Mouse (Mus musculus) neural tube, embryonic 15.5 days (tissue): ENCODE data around the gene Fam71e1. TPM values are rescaled to one million over a fixed set of nuclear protein-coding genes. Genes with fewer than 3 reads are reported as not detected.
A peak's percentile ranks its signal among the peaks of the same experiment; 100 is the strongest.

Experiments used
- ATAC-seq: fragments of 200-750 bp; cut with Nextera tagmentation; 2 replicates; pipeline ENCODE4 v1.8.0; 2017; ENCODE audit warnings: mild to moderate bottlenecking, moderate TSS enrichment, moderate library complexity; ENCODE audit not compliant: low FRiP score
- H3K27ac ChIP-seq: fragments of 300-500 bp; sonication (generic); replicated peaks from 2 replicates; pipeline ENCODE4 v1.5.1; 2015; ENCODE audit warnings: mild to moderate bottlenecking, inconsistent platforms
- H3K27me3 ChIP-seq: fragments of 300-500 bp; sonication (generic); replicated peaks from 2 replicates; pipeline ENCODE4 v1.6.1; 2015; ENCODE audit warnings: inconsistent platforms
- H3K36me3 ChIP-seq: fragments of 300-500 bp; sonication (generic); 2 replicates; pipeline ENCODE4 v1.6.1; 2015; ENCODE audit warnings: inconsistent platforms
- H3K4me1 ChIP-seq: fragments of 300-500 bp; sonication (generic); 2 replicates; pipeline ENCODE4 v1.6.1; 2015; ENCODE audit warnings: inconsistent platforms
- H3K4me2 ChIP-seq: fragments of 300-500 bp; sonication (generic); 2 replicates; pipeline ENCODE4 v1.6.1; 2015; ENCODE audit warnings: inconsistent platforms, mild to moderate bottlenecking, moderate library complexity
- H3K4me3 ChIP-seq: fragments of 300-500 bp; sonication (generic); replicated peaks from 2 replicates; pipeline ENCODE4 v1.5.1; 2015; ENCODE audit warnings: mild to moderate bottlenecking, inconsistent platforms
- H3K9ac ChIP-seq: fragments of 300-500 bp; sonication (generic); replicated peaks from 2 replicates; pipeline ENCODE4 v1.6.1; 2015; ENCODE audit warnings: mild to moderate bottlenecking, inconsistent platforms
- H3K9me3 ChIP-seq: fragments of 300-500 bp; sonication (generic); replicated peaks from 2 replicates; pipeline ENCODE4 v1.6.1; 2016; ENCODE audit warnings: inconsistent platforms
- WGBS: fragments of 180-500 bp; shearing (Covaris S2); methylation state at CpG from one replicate; pipeline ENCODE4 v1.1.7; 2015; ENCODE audit warnings: mixed read lengths; 5-methylcytosine and 5-hydroxymethylcytosine counted together
- polyA plus RNA-seq: library from polyadenylated mRNA; unstranded; fragments of >200 nt; fragmentation: Nextera tagmentation; extraction: Ambion mirVana; gene quantifications from 2 replicates; pipeline ENCODE4 v1.2.1, GENCODE M21; 2015

Gene Fam71e1
- polyA plus RNA-seq, 1 experiment from 2014 or later: 23.2 TPM

DNA sequence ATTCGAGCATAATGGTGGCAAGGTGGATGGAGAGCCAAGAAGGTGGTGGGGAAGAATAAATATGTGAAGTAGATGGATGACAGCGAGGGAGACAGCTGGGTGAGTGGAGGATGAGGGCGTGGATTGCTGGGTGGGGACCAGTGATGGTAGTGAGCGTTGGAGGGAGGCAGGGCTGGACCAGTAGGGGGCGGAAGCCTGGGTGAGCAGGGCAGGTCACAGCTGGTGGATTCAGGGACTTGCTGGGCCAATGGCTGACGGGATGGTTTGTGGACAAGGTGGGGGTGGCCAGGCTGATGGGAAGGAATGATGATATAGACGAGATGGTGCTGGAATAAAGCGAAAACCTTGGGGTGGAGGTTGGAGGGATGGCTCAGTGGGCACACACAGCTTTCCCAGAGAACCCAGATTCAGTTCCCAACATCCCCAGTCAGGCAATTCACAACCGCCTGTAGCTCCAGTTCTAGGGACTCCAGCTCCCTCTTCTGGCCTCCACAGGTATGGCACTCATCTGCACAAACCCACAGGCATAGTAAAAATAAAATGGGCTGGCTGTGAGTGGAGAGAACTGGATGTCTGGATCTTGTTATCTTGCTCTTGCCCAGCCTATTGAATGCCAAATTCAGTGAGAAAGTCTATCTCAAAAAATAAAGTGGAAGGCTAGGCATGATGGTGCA is 23.0 kb downstream of the Fam71e1 start:
- H3K4me2 ChIP-seq: no peak overlapping the region
- H3K4me3 ChIP-seq: no peak overlapping the region
- H3K27me3 ChIP-seq: peaks cover 39% of the 10 kb centered on the region
- H3K27ac ChIP-seq: no peak overlapping the region
- ATAC-seq: no peak
- 71% methylated on average over 9 of the region's 9 CpGs for WGBS
- H3K9ac ChIP-seq: no peak overlapping the region
- peaks cover 3% of the 10 kb centered on the region for H3K4me1 ChIP-seq
- no peaks in the 10 kb centered on the region for H3K36me3 ChIP-seq
- no peaks in the 10 kb centered on the region for H3K9me3 ChIP-seq

DNA sequence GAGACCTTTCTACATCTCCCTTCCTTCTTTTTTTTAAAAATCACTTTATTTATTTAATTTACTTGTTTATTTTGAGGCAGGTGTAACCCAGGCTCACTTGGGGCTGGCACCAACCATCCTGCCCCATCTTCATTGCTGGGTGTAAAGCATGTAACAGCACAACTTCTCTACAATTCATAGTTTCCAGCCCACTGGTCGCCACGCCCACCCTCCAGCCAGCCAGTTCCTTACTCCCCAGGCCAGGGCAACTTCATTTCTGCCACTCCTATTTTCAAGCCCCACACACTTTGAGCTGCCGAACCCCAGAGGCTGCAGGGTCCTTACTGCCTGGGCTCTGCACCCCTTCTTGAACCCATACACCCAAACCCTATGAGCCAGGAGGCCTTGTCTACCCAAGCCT is 24.6 kb downstream of the Fam71e1 start:
- Histone ChIP-seq H3K4me3 (no peak overlapping the region), H3K27me3 (peaks cover 48% of the 10 kb centered on the region)
- no peak for ATAC-seq

DNA sequence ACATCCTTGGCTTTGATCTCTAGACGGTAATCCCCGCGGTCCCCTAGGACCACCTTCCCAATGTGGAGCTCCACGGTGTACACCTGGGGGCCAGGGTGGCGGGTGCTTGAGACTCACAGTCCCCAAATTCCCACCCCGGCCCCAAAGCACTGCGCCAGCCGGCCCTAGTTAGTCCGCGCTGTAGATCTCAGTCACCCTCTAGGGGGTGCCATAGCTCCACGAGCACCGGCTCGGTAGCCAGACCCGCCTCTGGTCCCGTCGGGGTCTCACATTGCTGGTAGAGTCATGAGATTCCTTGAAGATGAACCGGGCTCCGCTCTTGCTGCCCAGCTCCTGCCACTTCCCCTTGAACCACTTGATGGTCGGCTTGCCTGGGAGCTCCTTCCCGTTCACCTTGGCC is 25.3 kb downstream of the Fam71e1 start:
- ATAC-seq: peak; percentile 42; the same call in 1 of the 2 replicates
- H3K4me3 ChIP-seq: no peak overlapping the region
- peaks cover 14% of the 10 kb centered on the region for H3K4me1 ChIP-seq
- peak overlapping the region; percentile 22 for H3K4me2 ChIP-seq
- no peaks in the 10 kb centered on the region for H3K9me3 ChIP-seq
- no peak overlapping the region for H3K9ac ChIP-seq
- no peak overlapping the region for H3K27ac ChIP-seq
- WGBS: 2% methylated on average over 20 of the region's 20 CpGs
- peaks cover 54% of the 10 kb centered on the region for H3K27me3 ChIP-seq
- no peaks in the 10 kb centered on the region for H3K36me3 ChIP-seq

More for the DNA sequence above, 24.6 kb downstream of the Fam71e1 start:
- no peak overlapping the region for H3K27ac ChIP-seq
- H3K4me1 ChIP-seq: peaks cover 14% of the 10 kb centered on the region
- H3K4me2 ChIP-seq: no peak overlapping the region
- no peak overlapping the region for H3K9ac ChIP-seq
- 78% methylated on average over 3 of the region's 3 CpGs for WGBS
- no peaks in the 10 kb centered on the region for H3K9me3 ChIP-seq
- no peaks in the 10 kb centered on the region for H3K36me3 ChIP-seq

DNA sequence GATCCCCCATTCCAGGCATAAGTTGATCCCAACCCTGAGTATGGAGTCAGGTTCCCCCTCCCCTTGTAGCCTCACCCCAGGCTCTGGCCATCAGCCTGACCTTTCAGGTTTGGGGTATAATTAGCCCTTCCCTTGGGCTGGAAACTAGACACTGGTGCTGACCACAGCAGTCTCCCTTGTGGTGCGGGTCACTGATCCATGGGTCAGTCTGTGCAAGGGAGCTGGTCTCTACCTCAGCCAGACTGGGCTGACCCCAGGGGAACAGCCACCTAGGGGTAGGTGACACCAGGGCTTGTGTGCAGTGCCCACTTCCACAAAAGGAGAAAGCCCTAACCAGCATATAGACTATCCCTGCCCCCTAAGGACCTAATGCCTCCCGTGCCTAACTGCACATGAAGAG is 26.7 kb downstream of the Fam71e1 start:
- no peak overlapping the region for H3K9ac ChIP-seq
- ATAC-seq: no peak
- no peaks in the 10 kb centered on the region for H3K9me3 ChIP-seq
- no peak overlapping the region for H3K4me3 ChIP-seq
- no peaks in the 10 kb centered on the region for H3K36me3 ChIP-seq
- H3K4me2 ChIP-seq: no peak overlapping the region
- 88% methylated on average over 2 of the region's 2 CpGs for WGBS
- H3K27me3 ChIP-seq: peaks cover 58% of the 10 kb centered on the region
- peaks cover 19% of the 10 kb centered on the region for H3K4me1 ChIP-seq
- H3K27ac ChIP-seq: no peak overlapping the region

DNA sequence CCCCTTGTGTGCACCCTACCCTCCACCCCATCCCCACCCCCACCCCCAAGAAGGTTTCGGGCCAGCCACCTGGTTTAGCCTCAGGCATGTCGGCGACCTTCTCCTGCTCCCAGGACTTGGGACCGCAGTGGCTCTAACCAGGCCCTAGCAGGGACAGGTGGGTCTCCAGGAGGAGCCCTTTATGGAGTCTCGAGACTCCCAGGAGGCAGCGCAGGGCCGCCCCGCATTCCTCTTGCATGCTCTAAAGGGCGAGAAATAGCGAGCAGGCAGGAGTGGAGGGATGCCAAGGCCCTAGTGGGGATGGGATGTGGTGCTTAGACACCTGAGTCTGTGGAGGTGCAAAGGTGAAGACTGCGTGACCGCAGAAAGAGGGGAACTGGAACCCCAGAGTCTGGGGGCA is 28.1 kb downstream of the Fam71e1 start, which contains the start of gene Mybpc2:
Gene Mybpc2 (minus strand): TSS at position 155 of the 400 bp plus-strand sequence.
- H3K36me3 ChIP-seq: no peaks in the 10 kb centered on the region
- WGBS: 35% methylated on average over 12 of the region's 12 CpGs
- no peaks in the 10 kb centered on the region for H3K9me3 ChIP-seq
- no peak within 1 kb of the TSS for H3K27ac ChIP-seq
- no peak within 1 kb of the TSS for H3K9ac ChIP-seq
- 0 out of 2 replicates have a peak within 1 kb of the TSS, but pooled peaks have one; percentile 6 for H3K4me3 ChIP-seq
- H3K4me2 ChIP-seq: peak within 1 kb of the TSS; percentile 43
- H3K27me3 ChIP-seq: peaks cover 71% of the 10 kb centered on the region
- ATAC-seq: no peak
- peaks cover 21% of the 10 kb centered on the region for H3K4me1 ChIP-seq

DNA sequence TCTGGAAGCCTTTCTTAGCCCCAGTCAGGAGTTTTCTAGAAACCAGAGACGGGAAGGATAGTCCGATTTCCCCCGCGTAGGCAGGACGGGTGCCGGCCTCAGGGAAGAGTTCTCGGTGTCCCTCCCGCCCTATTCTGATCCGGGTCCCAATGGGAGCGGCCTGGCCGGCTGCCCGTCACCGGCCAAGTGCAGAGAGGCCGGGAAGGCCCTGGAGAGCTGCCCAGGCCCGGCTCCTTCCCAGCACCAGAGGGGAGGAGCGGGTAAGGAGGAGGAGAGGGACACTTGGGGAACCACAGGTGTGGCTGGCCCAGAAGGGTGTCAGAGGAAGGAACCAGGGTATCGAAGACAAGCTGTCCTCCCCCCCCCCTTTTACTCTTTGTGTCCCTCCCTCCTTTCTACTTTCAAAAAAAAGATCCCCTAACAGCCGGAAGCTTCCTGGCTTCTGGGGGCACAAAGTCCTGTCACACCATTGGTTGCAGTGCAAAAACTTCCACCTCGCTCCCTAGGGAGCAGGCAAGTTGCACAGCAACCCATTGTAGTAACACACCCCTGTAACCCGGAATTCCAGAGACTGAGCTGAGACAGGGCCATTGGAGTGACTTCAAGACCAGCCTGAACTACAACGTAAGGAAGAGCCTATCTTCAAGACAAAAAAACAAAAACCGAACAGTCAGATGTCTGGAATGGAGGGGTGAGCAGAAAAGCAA is 28.9 kb downstream of the Fam71e1 start:
- Histone ChIP-seq H3K9ac (no peak overlapping the region), H3K27ac (no peak overlapping the region), H3K4me2 (peak overlapping the region; percentile 43), H3K4me3 (0 out of 2 replicates have a peak overlapping the region, but pooled peaks have one; percentile 6), H3K36me3 (no peaks in the 10 kb centered on the region), H3K4me1 (peaks cover 21% of the 10 kb centered on the region), H3K27me3 (peaks cover 77% of the 10 kb centered on the region), H3K9me3 (no peaks in the 10 kb centered on the region)
- WGBS: 16% methylated on average over 22 of the region's 22 CpGs
- ATAC-seq: no peak

DNA sequence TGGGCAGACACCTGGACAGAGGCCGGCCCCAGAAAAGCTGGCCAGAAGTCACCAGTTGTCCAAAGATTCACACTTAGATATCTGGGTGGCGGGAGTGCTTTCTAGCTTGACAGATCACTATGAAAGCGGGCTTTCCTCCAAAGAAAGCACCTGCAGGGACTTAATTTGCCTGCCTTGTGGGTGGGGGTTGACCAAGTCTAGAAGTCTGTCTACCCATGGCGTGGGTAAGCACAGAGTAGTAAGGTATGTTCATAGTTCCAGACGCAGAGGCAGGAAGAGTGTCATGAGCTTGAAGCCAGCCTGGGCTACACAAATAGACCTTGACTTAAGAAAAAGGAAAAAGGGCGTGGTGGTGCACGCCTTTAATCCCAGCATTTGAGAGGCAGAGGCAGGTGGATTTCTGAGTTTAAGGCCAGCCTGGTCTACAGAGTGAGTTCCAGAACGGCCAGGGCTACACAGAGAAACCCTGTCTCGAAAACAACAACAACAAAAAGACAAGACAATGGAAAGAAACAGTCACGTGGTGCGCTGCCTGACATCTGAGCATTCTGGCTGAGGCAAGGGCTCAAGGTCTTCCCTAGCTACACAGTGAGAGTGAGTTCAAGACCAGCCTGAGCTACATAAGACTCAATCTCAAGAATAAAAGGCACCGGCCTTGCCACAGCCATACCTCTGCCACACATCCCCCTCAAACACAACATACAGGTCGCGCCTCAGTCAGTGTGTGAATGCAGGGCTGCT is 30.2 kb downstream of the Fam71e1 start:
- H3K36me3 ChIP-seq: no peaks in the 10 kb centered on the region
- H3K4me1 ChIP-seq: peaks cover 19% of the 10 kb centered on the region
- H3K27ac ChIP-seq: no peak overlapping the region
- peaks cover 74% of the 10 kb centered on the region for H3K27me3 ChIP-seq
- H3K4me3 ChIP-seq: no peak overlapping the region
- no peak overlapping the region for H3K9ac ChIP-seq
- 91% methylated on average over 14 of the region's 14 CpGs for WGBS
- no peak overlapping the region for H3K4me2 ChIP-seq
- no peaks in the 10 kb centered on the region for H3K9me3 ChIP-seq
- ATAC-seq: no peak

DNA sequence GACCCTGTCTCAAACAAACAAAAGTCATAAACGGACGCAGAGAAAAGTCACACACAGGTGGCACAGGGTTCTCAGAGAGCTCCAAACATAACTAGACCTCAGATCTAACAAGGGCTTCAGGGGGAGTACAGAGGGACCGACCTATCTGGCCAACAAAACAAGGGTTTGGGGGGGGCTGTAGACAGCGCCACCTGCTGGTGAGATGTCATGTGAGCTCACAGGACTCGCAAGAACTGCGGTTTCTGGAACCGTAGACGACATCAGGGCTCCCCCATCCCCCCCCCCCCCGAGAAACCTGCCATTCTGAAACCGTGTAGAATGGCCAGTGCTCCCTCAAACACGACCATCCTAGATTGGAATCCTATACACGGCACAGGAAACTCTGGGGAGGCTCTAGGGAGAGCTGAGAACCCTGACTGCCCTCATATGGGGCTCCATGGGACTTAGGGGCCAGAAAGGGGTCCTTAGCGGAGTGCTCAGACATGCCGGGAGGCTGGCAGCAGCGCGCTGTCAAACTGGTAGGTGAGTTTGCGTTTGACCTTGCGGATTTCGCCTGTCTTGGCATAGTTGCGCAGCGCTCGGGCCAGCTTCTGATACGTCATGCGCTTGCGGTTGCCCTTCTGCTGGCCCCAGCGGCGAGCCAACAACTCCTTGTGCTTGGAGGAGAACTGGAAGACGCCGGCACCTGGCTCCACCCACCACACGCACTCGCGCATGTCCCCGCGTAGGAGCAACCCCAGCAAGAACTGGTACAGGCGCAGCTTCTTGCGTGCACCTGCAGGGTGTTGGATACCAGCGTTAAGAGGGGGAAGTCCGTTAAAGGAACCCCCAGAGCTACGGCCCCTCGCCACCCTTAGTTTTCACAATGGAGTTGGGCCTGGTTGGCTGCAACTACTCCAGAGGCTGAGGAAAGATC is 31.4 kb downstream of the Fam71e1 start:
- peak overlapping the region; percentile 35 for H3K4me3 ChIP-seq
- H3K36me3 ChIP-seq: no peaks in the 10 kb centered on the region
- H3K4me2 ChIP-seq: peak overlapping the region; percentile 68
- 0 out of 2 replicates have a peak overlapping the region, but pooled peaks have one; percentile 3 for H3K27ac ChIP-seq
- H3K9ac ChIP-seq: peak overlapping the region; percentile 37
- peaks cover 18% of the 10 kb centered on the region for H3K4me1 ChIP-seq
- peak; percentile 76 for ATAC-seq
- H3K9me3 ChIP-seq: no peaks in the 10 kb centered on the region
- WGBS: 6% methylated on average over 40 of the region's 40 CpGs
- H3K27me3 ChIP-seq: peaks cover 64% of the 10 kb centered on the region

DNA sequence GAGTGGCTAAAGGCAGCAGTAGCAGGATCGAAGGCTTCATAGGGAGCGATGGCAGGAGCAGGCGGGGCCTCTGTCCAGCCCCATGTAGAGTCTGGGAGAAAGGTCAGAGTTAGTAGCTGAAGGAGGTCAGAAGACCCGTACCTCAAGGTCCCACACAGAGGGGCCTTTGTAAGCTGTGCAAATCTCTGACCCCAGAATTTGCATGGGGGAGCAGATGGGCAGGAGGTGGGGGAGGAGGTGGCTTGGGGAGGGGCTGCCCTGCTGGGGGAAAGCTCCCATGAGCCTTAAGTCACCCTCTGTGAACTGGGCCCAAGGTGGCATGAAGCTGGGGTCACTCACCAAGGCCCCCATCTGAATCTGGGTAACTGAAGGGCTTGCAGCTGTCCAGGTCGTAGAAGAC is 33.1 kb downstream of the Fam71e1 start:
- H3K9me3 ChIP-seq: no peaks in the 10 kb centered on the region
- WGBS: 69% methylated on average over 5 of the region's 5 CpGs
- H3K4me3 ChIP-seq: no peak overlapping the region
- no peak overlapping the region for H3K4me2 ChIP-seq
- H3K27me3 ChIP-seq: peaks cover 46% of the 10 kb centered on the region
- no peak overlapping the region for H3K27ac ChIP-seq
- H3K36me3 ChIP-seq: no peaks in the 10 kb centered on the region; the same call in 1 of the 2 replicates
- no peak overlapping the region for H3K9ac ChIP-seq
- peaks cover 17% of the 10 kb centered on the region for H3K4me1 ChIP-seq
- no peak for ATAC-seq

DNA sequence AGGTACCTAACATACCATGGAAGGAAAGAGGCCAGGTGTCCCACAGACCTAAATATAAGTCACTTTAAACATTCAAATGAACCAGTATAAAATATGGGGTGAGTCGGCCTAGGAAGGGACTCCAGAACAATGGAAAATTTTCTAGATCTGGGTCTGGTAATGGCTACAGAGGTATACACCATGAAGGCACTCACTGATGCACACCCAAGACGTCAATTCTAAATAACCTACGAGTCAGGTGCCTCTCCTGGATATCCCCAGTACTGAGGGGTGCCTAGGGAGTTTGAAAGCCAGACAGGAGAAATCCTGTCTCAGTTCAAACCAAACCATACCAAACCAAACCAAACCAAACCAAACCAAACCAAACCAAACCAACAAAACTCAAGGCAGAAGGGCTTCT is 34.1 kb downstream of the Fam71e1 start:
- H3K4me2 ChIP-seq: no peak overlapping the region
- no peak for ATAC-seq
- WGBS: 85% methylated on average over 3 of the region's 3 CpGs
- H3K9ac ChIP-seq: no peak overlapping the region
- H3K27ac ChIP-seq: no peak overlapping the region
- H3K9me3 ChIP-seq: no peaks in the 10 kb centered on the region
- no peaks in the 10 kb centered on the region; the same call in 1 of the 2 replicates for H3K36me3 ChIP-seq
- peaks cover 36% of the 10 kb centered on the region for H3K27me3 ChIP-seq
- no peak overlapping the region for H3K4me3 ChIP-seq
- peaks cover 8% of the 10 kb centered on the region for H3K4me1 ChIP-seq

DNA sequence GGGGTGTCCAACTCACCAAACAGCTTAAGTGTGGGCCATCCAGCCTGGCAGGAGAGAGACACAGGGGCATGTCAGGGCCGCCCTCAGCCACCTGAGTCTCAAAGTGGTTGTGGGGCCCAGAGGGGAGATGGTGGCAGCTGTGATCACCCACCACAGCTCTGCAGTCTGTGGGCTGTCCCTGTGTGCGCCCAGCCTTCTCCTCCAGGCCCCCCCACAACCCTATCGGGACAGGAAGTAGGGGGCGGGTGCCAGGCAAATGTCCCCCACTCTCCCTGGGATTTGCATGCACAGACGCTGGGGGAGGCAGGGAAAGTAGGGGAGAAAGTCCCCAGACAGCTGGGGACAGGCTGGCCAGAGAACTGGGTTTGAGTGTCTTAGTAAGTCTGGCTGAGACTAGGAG is 34.8 kb downstream of the Fam71e1 start:
- no peak overlapping the region for H3K4me3 ChIP-seq
- H3K36me3 ChIP-seq: no peaks in the 10 kb centered on the region; the same call in 1 of the 2 replicates
- peaks cover 32% of the 10 kb centered on the region for H3K27me3 ChIP-seq
- no peak overlapping the region for H3K4me2 ChIP-seq
- no peaks in the 10 kb centered on the region for H3K9me3 ChIP-seq
- peaks cover 7% of the 10 kb centered on the region for H3K4me1 ChIP-seq
- no peak for ATAC-seq
- H3K27ac ChIP-seq: no peak overlapping the region
- no peak overlapping the region for H3K9ac ChIP-seq
- 54% methylated on average over 5 of the region's 5 CpGs for WGBS
